Mouse (Mus musculus) ovary, postnatal 14 days (tissue): Measurements from ENCODE around the gene Lrrk1.

Experiments used
- DNase-seq: peaks from one replicate; pipeline ENCODE4 v3.0.0; 2022; ENCODE audit warnings: low spot score

Gene Lrrk1

GRCm38 (mm10) chr7:66256441-66256840, 131.7 kb downstream of the Lrrk1 start:
- DNase-seq: no peak

GRCm38 (mm10) chr7:66254993-66255392, 133.2 kb downstream of the Lrrk1 start:
- DNase-seq: no peak

- DNase-seq: no peak
These were observed 134.0 kb downstream of the Lrrk1 start for GRCm38 (mm10) chr7:66253975-66254651.

GRCm38 (mm10) chr7:66250030-66250429, 138.1 kb downstream of the Lrrk1 start:
- DNase-seq: peak; percentile 76

- no peak for DNase-seq
These were observed 138.7 kb downstream of the Lrrk1 start for GRCm38 (mm10) chr7:66249426-66249825.

- DNase-seq: no peak
These were observed 139.1 kb downstream of the Lrrk1 start for GRCm38 (mm10) chr7:66249020-66249419.

GRCm38 (mm10) chr7:66248270-66248669, 139.9 kb downstream of the Lrrk1 start:
- DNase-seq: no peak

- DNase-seq: no peak
These were observed 140.7 kb downstream of the Lrrk1 start for GRCm38 (mm10) chr7:66247274-66248021.

- DNase-seq: no peak
These were observed 141.4 kb downstream of the Lrrk1 start for GRCm38 (mm10) chr7:66246716-66247235.

- no peak for DNase-seq
These were observed 142.5 kb downstream of the Lrrk1 start for GRCm38 (mm10) chr7:66245646-66246045.

- no peak for DNase-seq
These were observed 144.3 kb downstream of the Lrrk1 start for GRCm38 (mm10) chr7:66243766-66244325.

- DNase-seq: no peak
These were observed 146.2 kb downstream of the Lrrk1 start for GRCm38 (mm10) chr7:66241855-66242412.

GRCm38 (mm10) chr7:66238157-66238556, 150.0 kb downstream of the Lrrk1 start:
- no peak for DNase-seq

GRCm38 (mm10) chr7:66233947-66234516, 154.1 kb downstream of the Lrrk1 start:
- DNase-seq: no peak

GRCm38 (mm10) chr7:66233141-66233946, 154.8 kb downstream of the Lrrk1 start:
- no peak for DNase-seq

GRCm38 (mm10) chr7:66231861-66232260, 156.3 kb downstream of the Lrrk1 start:
- DNase-seq: no peak

- peak; percentile 23 for DNase-seq
These were observed 157.3 kb downstream of the Lrrk1 start for GRCm38 (mm10) chr7:66230638-66231550.

- no peak for DNase-seq
These were observed 157.9 kb downstream of the Lrrk1 start for GRCm38 (mm10) chr7:66230246-66230637.

- no peak for DNase-seq
These were observed 158.7 kb downstream of the Lrrk1 start for GRCm38 (mm10) chr7:66229433-66229832.

- no peak for DNase-seq
These were observed 159.6 kb downstream of the Lrrk1 start for GRCm38 (mm10) chr7:66228610-66228920.
